Mouse (Mus musculus): ENCODE data around the gene Ccdc158. TPM values are rescaled to one million over a fixed set of nuclear protein-coding genes. Genes with fewer than 3 reads are reported as not detected.

Gene Ccdc158
- total and polyA plus RNA-seq, 3 experiments = 0.11 to 0.31 (median 0.26) TPM

DNA sequence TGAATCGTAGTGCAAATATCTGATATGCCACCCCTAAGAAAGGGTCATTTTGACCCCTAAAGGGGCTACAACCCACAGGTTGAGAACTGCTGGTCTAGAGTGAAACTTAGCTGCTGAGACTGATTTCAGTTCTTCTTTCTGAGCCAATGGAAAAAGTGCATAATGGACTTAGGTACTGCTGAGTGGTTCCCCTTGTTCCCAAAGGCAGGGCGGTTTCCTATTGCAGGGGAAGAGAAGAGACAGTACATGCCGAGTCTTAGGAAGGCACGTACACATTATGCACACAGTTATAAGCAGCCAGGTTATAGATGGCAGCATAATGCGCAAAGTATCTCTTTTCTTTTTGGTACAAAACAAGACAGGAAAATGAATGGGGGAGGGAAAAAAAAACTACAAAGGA is 13.1 kb upstream of the Ccdc158 start:
- no peak for DNase-seq

- DNase-seq = no peak
These were observed 9.8 kb upstream of the Ccdc158 start for GRCm38 (mm10) chr5:92684715-92685460.

GRCm38 (mm10) chr5:92683871-92684475 is 8.9 kb upstream of the Ccdc158 start:
- no peak for DNase-seq

- peak; percentile 33 for DNase-seq
These were observed 8.3 kb upstream of the Ccdc158 start, which contains the start of gene Shroom3 for GRCm38 (mm10) chr5:92683351-92683807. Shroom3 (plus strand) TSS chr5:92683435.

- peak; percentile 11 for DNase-seq
These were observed 7.7 kb upstream of the Ccdc158 start for GRCm38 (mm10) chr5:92682621-92683348.

DNA sequence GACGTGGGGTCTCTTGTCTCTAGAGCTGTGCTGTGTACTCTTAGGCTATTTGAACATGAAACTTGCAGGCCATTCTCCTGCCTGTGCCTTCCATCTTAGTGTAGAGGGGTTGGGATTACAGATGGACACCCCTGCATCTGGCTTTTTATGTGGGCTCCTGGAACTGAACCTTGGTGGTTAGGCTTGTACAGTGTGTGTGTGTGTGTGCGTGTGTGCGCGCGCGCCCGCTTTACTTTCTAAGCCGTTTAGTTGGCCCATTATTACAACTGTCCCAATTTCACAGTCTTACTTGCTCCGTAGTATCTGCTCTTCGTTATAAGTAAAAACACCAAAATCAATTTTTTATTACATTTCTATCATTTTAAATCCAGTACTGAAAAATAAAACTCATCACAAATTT is 6.8 kb upstream of the Ccdc158 start:
- no peak for DNase-seq

GRCm38 (mm10) chr5:92679441-92679840 is 4.4 kb upstream of the Ccdc158 start:
- DNase-seq = peak; percentile 14

DNA sequence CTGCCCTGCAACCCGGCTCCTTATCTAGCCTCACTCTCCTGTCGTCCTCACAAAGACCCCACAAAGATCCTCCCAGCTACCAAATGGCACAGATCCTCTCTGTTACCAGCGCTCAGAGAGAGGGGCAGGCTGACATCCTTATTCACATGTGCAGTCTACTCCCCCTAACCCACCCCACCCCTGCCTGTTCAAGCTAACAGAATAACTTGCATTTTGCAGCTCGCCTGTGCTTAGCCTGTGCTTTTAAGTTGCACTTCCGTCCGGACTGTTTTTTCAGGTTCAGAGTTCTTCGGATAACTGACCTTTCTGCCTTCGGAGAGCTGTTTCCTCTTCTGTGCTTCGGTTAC is 476 bp upstream of the Ccdc158 start:
- DNase-seq = no peak

DNA sequence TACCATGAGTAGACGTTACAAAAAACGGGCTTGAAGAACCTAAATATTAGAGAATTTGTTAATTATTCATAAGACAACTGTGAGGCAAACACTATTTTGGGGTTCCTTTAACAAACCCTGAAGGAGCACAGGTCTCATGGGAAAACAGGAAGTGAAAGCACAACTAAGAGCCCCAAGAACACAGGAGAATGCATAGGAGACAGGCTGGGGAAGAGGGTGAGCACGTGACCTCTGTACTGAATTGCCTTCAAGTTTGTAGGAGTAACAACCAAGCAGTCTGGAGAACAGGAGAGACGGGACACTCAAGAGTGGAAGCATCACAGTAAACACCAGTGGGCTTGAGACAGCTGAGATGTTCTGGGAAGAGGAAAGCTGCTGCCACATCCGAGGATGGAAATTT is 8.2 kb downstream of the Ccdc158 start:
- DNase-seq = no peak

DNA sequence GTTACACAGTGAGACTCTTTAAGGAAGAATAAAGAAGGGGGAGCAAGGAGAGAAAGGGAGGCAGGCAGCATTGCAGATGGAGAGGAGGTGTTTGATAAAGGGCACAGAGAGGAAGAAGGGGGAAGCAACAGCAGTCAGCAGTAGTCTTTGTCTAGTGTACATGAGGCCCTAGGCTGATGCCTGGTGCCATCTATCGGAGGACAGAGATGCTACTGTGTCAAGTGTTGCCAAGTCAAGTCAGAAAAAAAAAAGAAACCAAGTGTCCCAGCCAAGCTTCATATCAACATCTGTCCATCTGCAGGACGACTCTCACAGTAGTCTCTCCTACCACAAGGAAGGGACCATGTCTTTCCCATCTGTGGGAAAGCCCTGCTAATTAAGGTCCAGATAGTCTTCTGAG is 10.8 kb downstream of the Ccdc158 start:
- no peak for DNase-seq

- DNase-seq = peak; percentile 51
These were observed 18.8 kb downstream of the Ccdc158 start for GRCm38 (mm10) chr5:92656256-92656655.

GRCm38 (mm10) chr5:92640861-92641260 is 34.2 kb downstream of the Ccdc158 start:
- DNase-seq = no peak

GRCm38 (mm10) chr5:92635891-92636290 is 39.2 kb downstream of the Ccdc158 start:
- DNase-seq = no peak

DNA sequence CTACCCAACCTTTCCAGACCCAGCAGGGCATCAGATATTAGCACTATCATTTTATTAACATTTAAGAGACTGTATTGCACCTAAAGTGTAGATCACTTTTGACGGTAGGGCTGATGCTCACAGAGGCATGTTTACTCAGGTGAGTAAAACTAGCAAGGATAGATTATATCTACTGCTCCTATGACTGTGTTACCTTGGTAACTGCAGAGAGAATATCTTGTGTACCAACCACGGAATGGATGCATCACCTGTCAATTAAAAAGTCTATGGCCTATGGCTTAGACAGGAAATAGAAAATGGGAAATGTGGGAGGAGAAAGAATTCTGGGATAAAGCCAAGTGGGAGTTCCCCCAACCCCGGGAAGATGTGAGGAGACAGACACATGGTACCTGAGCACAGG is 40.2 kb downstream of the Ccdc158 start:
- DNase-seq = no peak

GRCm38 (mm10) chr5:92633526-92633925 is 41.5 kb downstream of the Ccdc158 start:
- DNase-seq = peak; percentile 11

DNA sequence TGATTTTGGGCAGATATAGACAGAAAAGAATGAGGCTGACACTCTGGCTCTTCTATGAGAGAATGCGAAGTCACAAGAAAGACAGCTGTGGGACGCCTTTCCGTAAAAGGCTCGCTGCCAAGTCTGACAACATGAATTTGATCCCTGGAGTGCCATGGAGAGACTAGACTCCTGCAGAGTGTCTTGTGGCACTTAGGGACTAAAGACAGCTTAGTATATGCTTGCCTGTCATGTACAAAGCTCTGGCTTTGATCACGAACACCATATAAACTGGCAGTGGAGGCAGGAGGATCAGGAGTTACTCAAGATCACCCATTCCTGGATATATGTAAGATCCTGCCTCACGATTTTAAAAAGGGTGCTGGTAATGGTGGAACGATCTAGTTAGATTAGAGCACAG is 47.2 kb downstream of the Ccdc158 start:
- no peak for DNase-seq

- no peak for DNase-seq
These were observed 53.2 kb downstream of the Ccdc158 start for GRCm38 (mm10) chr5:92621883-92622282.

GRCm38 (mm10) chr5:92612756-92613155 is 62.3 kb downstream of the Ccdc158 start:
- DNase-seq = no peak

GRCm38 (mm10) chr5:92607492-92608229 is 67.4 kb downstream of the Ccdc158 start:
- no peak for DNase-seq

DNA sequence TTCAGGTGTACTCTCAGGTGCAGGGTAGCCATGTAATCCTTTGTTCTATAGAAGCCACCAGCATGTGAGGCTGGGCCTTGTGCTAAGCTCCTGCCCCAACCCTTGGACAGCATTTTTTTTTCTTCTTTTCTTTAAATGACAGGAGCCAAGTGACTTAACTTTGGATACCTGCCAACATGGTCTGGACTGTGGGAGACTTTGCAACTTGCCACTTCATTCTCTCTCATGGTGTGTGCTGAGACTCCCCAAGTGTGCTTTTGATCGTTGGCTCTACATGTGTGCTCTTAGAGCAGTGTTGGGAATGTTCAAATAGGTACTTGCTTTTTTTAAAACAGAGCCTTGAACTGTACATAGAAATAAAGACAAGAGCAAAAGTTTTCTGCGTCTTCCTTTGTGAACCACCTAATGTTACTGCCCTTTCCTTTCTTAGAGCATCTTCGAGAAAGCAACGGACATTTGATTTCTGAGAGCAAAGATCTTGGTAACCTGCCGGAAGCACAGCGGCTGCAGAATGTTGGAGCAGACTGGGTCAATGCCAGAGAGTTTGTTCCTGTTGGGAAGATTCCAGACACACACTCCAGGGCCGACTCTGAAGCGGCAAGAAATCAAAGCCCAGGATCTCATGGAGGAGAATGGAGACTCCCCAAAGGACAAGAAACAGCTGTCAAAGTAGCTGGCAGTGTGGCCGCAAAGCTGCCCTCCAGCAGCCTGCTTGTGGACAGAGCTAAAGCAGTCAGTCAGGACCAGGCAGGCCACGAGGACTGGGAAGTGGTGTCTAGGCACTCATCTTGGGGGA is 70.4 kb downstream of the Ccdc158 start:
- peak; percentile 51 for DNase-seq
